Mouse (Mus musculus) spleen, embryonic (tissue): ENCODE data around the gene Olfr1197.

Experiments
- CTCF ChIA-PET: fragments of 350-600 bp; sonication (Branson Sonifier 250); formaldehyde crosslinking; loops from one replicate; lab custom pipeline; 2022; lab: Charles Lee

Olfr1197 gene

GRCm38 (mm10) chr2:88732266-88732665 is at the start of gene Olfr1197:
Gene Olfr1197 (minus strand): TSS chr2:88732366.
- CTCF ChIA-PET = no interaction called here

- CTCF ChIA-PET = no interaction called here
Measured at GRCm38 (mm10) chr2:88770388-88770787, 38.2 kb upstream of the Olfr1197 start, which contains the start of gene Olfr1200. Gene Olfr1200 (minus strand): TSS chr2:88770488.

- CTCF ChIA-PET = no interaction called here
Measured at GRCm38 (mm10) chr2:88760369-88760768, 28.2 kb upstream of the Olfr1197 start, which contains the start of gene Olfr1199. Gene Olfr1199 (minus strand): TSS chr2:88760469.

GRCm38 (mm10) chr2:88751270-88751669 is 19.1 kb upstream of the Olfr1197 start, which contains the start of gene Olfr1198:
Gene Olfr1198 (minus strand): TSS chr2:88751370.
- CTCF ChIA-PET = no interaction called here

DNA sequence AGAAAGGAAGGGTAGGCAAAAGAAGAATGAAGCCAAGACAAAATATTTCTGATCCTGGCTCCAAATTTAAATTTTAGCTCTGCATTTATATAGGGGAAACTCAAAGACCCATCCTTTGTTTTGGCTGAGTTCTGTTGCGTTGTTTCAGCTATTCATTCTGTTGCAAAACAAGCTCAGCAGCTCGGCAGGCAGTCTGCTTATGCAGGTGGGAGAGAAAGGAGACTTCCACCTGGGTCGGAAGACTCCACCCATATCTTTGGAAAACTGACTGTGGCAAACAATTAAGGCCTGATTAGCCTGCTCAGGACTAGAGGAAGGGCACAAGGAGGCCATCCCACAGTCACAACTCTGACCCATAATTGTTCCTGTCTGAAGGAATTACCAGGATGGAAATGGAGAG is 11.2 kb upstream of the Olfr1197 start:
- CTCF ChIA-PET = no interaction called here

- CTCF ChIA-PET = no interaction called here
Measured at GRCm38 (mm10) chr2:88704497-88704896, 27.7 kb downstream of the Olfr1197 start, which contains the start of gene Olfr1196. Gene Olfr1196 (minus strand): TSS chr2:88704597.

GRCm38 (mm10) chr2:88689087-88689486 is 43.1 kb downstream of the Olfr1197 start, which contains the start of gene Olfr1195:
Gene Olfr1195 (minus strand): TSS chr2:88689187.
- CTCF ChIA-PET = no interaction called here
